Comparison of ENCODE assay signal across 19 mouse cellular contexts in the genomic region with DNA sequence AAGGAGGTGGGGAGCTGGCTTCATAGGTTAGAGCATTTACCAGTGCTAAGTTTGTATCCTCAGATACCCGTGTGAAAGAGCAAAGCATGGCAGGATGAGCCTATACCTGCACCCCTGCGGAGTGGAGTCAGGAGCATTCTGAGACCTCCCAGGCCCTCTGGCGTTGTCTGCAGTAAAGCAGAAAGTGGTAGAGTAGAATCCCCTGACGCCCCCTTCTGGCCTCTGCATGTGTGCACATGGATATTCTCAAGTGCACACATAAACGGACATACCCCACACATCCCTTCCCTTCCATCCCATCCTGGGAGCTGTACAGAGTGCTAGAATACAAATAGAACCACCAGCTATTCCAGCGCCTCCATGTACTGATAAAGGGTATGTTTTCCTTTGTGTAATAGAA.
DNase-seq lines count a peak whose midpoint lies in the region; ATAC-seq and TF ChIP-seq lines count a peak whose summit lies in the region.
"Had no signal": no experiment of that assay in that cellular context is flagged by ENCODE, and none has a peak within 500 bp of the region (broad histone marks: within the 10 kb centered on the region; RNA-seq: fewer than 3 reads in every experiment).

No protein-coding gene starts in this region.

- H3K4me2 ChIP-seq in liver, embryonic 14.5 days (ENCODE audit: low read depth): no peak overlapping the region
- H3K4me2 ChIP-seq in liver, embryonic 11.5 days: no peak overlapping the region
- H3K4me2 ChIP-seq in kidney, embryonic 14.5 days (replicated peaks; ENCODE audit: low read depth, low read length): no peak overlapping the region
- H3K4me2 ChIP-seq: embryonic facial prominence, embryonic 13.5 days; limb, embryonic 15.5 days; midbrain, embryonic 13.5 days; neural tube, embryonic 12.5 days; stomach, embryonic 15.5 days had no signal

- no peak overlapping the region for H3K4me3 ChIP-seq in gastrocnemius, adult 2 months
- no peak overlapping the region for H3K4me3 ChIP-seq in liver, embryonic 14.5 days (ENCODE audit: insufficient read depth in 1 of 2, low read depth in 2 of 2, low read length in 2 of 2)
- no peak overlapping the region for H3K4me3 ChIP-seq in liver, embryonic 11.5 days (ENCODE audit: low read depth, low read length)
- no peak overlapping the region for H3K4me3 ChIP-seq in kidney, embryonic 14.5 days (ENCODE audit: low read length)
- H3K4me3 ChIP-seq: embryonic facial prominence, embryonic 13.5 days; forebrain, embryonic 10.5 days; limb, embryonic 15.5 days; midbrain, embryonic 13.5 days; neural tube, embryonic 12.5 days; stomach, embryonic 15.5 days had no signal

- H3K4me1 ChIP-seq in liver, embryonic 14.5 days (replicated peaks; ENCODE audit: control insufficient read depth in 2 of 2, insufficient read depth in 2 of 2, low read length in 1 of 2): no peaks in the 10 kb centered on the region
- H3K4me1 ChIP-seq in liver, embryonic 11.5 days (replicated peaks; ENCODE audit: control insufficient read depth, insufficient read depth, low read length): no peaks in the 10 kb centered on the region
- 0 out of 2 replicates have a peak, but pooled peaks cover 5% of the 10 kb centered on the region for H3K4me1 ChIP-seq in kidney, embryonic 14.5 days (ENCODE audit: control insufficient read depth, insufficient read depth, low read length)
- H3K4me1 ChIP-seq: forebrain, embryonic 10.5 days; midbrain, embryonic 13.5 days; neural tube, embryonic 12.5 days; stomach, embryonic 15.5 days had no signal

- no peaks in the 10 kb centered on the region for H3K27me3 ChIP-seq in liver, embryonic 14.5 days (ENCODE audit: control insufficient read depth, insufficient read depth, low read length)
- 0 out of 2 replicates have a peak, but pooled peaks cover 2% of the 10 kb centered on the region for H3K27me3 ChIP-seq in liver, embryonic 11.5 days (replicated peaks; ENCODE audit: control insufficient read depth, insufficient read depth, low read length)
- no peaks in the 10 kb centered on the region for H3K27me3 ChIP-seq in kidney, embryonic 14.5 days (ENCODE audit: control insufficient read depth, insufficient read depth, low read length)
- H3K27me3 ChIP-seq: stomach, embryonic 15.5 days had no signal

- no peak for DNase-seq in gastrocnemius, adult 2 months
- DNase-seq in gastrocnemius, adult 18-20 months (ENCODE audit: low spot score): no peak
- DNase-seq in liver, embryonic 14.5 days (ENCODE audit: low read depth in 3 of 3, low spot score in 3 of 3): no peak
- no peak for DNase-seq in liver, embryonic 11.5 days (ENCODE audit: low spot score)
- DNase-seq in A20 (ENCODE audit: low read depth, low spot score): peak; percentile 24
- peak; percentile 60 for DNase-seq in R1 (ENCODE audit: low read depth, low spot score)
- DNase-seq: adrenal gland, adult 2 months; cerebellum, postnatal 25 days; heart, adult 18-20 months; heart, postnatal 14 days; lung, postnatal 14 days had no signal

- TF ChIP-seq EP300 in liver, embryonic 14.5 days (IDR thresholded peaks at IDR 0.05; ENCODE audit: low read depth): no peak

- WGBS in liver, embryonic 14.5 days (ENCODE audit: insufficient replicate concordance): 29% methylated on average over 6 of the region's 6 CpGs
- 35% methylated on average over 6 of the region's 6 CpGs for WGBS in liver, embryonic 11.5 days
- 36% methylated on average over 6 of the region's 6 CpGs for WGBS in kidney, embryonic 14.5 days

- no peak for ATAC-seq in liver, embryonic 14.5 days (ENCODE audit: insufficient read depth)
- ATAC-seq in liver, embryonic 11.5 days (replicated peaks; ENCODE audit: low FRiP score): no peak
- no peak for ATAC-seq in granulocyte monocyte progenitor cell, adult 5-6 weeks (replicated peaks; ENCODE audit: poor library complexity, severe bottlenecking)
- no peak for ATAC-seq in kidney, embryonic 14.5 days (ENCODE audit: low FRiP score, low TSS enrichment)
- ATAC-seq: midbrain, embryonic 13.5 days had no signal

- peak; percentile 43 for TF ChIP-seq CTCF in gastrocnemius, adult 2 months (IDR thresholded peaks at IDR 0.05)
- peak; percentile 12; the same call in 1 of the 2 replicates for TF ChIP-seq CTCF in liver, embryonic 14.5 days (IDR thresholded peaks at IDR 0.05; ENCODE audit: low read depth)

- intact Hi-C loops in gastrocnemius, adult 2 months (cut with DNase I): loop anchor here (5.0 kb wide), 2 partner anchors 72 to 182 kb away; partner anchors contain the start of genes Clic5 and Enpp5

- no peak overlapping the region for H3K9ac ChIP-seq in liver, embryonic 14.5 days (replicated peaks)
- H3K9ac ChIP-seq in liver, embryonic 11.5 days (ENCODE audit: low read depth, low read length): no peak overlapping the region
- no peak overlapping the region for H3K9ac ChIP-seq in kidney, embryonic 14.5 days (ENCODE audit: low read depth, low read length)
- H3K9ac ChIP-seq: embryonic facial prominence, embryonic 13.5 days; limb, embryonic 15.5 days; midbrain, embryonic 13.5 days; neural tube, embryonic 12.5 days; stomach, embryonic 15.5 days had no signal

- no peak overlapping the region for H3K27ac ChIP-seq in gastrocnemius, adult 2 months
- H3K27ac ChIP-seq in liver, embryonic 14.5 days: no peak overlapping the region
- no peak overlapping the region for H3K27ac ChIP-seq in liver, embryonic 11.5 days (ENCODE audit: low read depth, low read length)
- no peak overlapping the region for H3K27ac ChIP-seq in kidney, embryonic 14.5 days (ENCODE audit: low read depth, low read length)
- H3K27ac ChIP-seq: embryonic facial prominence, embryonic 13.5 days; forebrain, embryonic 10.5 days; limb, embryonic 15.5 days; midbrain, embryonic 13.5 days; neural tube, embryonic 12.5 days; stomach, embryonic 15.5 days had no signal

- no peaks in the 10 kb centered on the region for H3K9me3 ChIP-seq in liver, embryonic 14.5 days (ENCODE audit: control insufficient read depth, low read length)
- no peaks in the 10 kb centered on the region for H3K9me3 ChIP-seq in liver, embryonic 11.5 days (ENCODE audit: control insufficient read depth, low read length)
- no peaks in the 10 kb centered on the region for H3K9me3 ChIP-seq in kidney, embryonic 14.5 days (ENCODE audit: control insufficient read depth, low read length)
- H3K9me3 ChIP-seq: embryonic facial prominence, embryonic 13.5 days; forebrain, embryonic 10.5 days; limb, embryonic 15.5 days; midbrain, embryonic 13.5 days; neural tube, embryonic 12.5 days; stomach, embryonic 15.5 days had no signal

- H3K36me3 ChIP-seq in liver, embryonic 14.5 days (replicated peaks; ENCODE audit: control insufficient read depth, insufficient read depth, low read depth): no peaks in the 10 kb centered on the region
- H3K36me3 ChIP-seq in liver, embryonic 11.5 days (ENCODE audit: control insufficient read depth, insufficient read depth, low read length): no peaks in the 10 kb centered on the region
- no peaks in the 10 kb centered on the region for H3K36me3 ChIP-seq in kidney, embryonic 14.5 days (ENCODE audit: control insufficient read depth, insufficient read depth, low read length)
- H3K36me3 ChIP-seq: embryonic facial prominence, embryonic 13.5 days; forebrain, embryonic 10.5 days; limb, embryonic 15.5 days; midbrain, embryonic 13.5 days; neural tube, embryonic 12.5 days; stomach, embryonic 15.5 days had no signal

Comparison
In these comparisons a context has a peak if more than half of its experiments do, and no peak if none do; other contexts are left out.
1. DNase-seq: peak in A20 (single experiment) and R1 (single experiment); none in gastrocnemius, adult 2 months (single experiment), gastrocnemius, adult 18-20 months (single experiment), liver, embryonic 14.5 days (0 of 3) and liver, embryonic 11.5 days (single experiment).